Mouse (Mus musculus) cerebellum, adult 11 months (tissue): ENCODE results near the gene Pnp.
"Not testable (repeated sequence)": the region's sequence is repeated elsewhere in the genome, so short reads cannot be mapped to it uniquely, and the experiment has no call there.

ENCODE experiments used
- DNase-seq: peaks from one replicate; pipeline ENCODE4 v3.0.0; 2022

Gene Pnp

GRCm38 (mm10) chr14:50931493-50932020 is 675 bp downstream of the Pnp start:
- no peak for DNase-seq

- DNase-seq: no peak
These were observed 5.8 kb downstream of the Pnp start for GRCm38 (mm10) chr14:50936649-50937048.

- DNase-seq: no peak
These were observed 7.4 kb downstream of the Pnp start for GRCm38 (mm10) chr14:50938119-50938908.

- no peak for DNase-seq
These were observed 8.1 kb downstream of the Pnp start for GRCm38 (mm10) chr14:50938940-50939339.

GRCm38 (mm10) chr14:50943932-50944667 is 13.2 kb downstream of the Pnp start, which contains the start of gene Gm49342:
Gm49342 (plus strand) TSS chr14:50944517.
- DNase-seq: peak; percentile 87

- not testable (repeated sequence) for DNase-seq
These were observed 13.8 kb downstream of the Pnp start for GRCm38 (mm10) chr14:50944668-50945033.

GRCm38 (mm10) chr14:50945081-50945480 is 14.2 kb downstream of the Pnp start:
- DNase-seq: not testable (repeated sequence)

GRCm38 (mm10) chr14:50945526-50945925 is 14.6 kb downstream of the Pnp start:
- DNase-seq: not testable (repeated sequence)

- no peak for DNase-seq
These were observed 24.6 kb downstream of the Pnp start for GRCm38 (mm10) chr14:50955487-50955886.

GRCm38 (mm10) chr14:50955942-50956508 is 25.1 kb downstream of the Pnp start, which contains the start of gene Pnp2:
Pnp2 (plus strand) TSS chr14:50955992.
- DNase-seq: peak; percentile 51

GRCm38 (mm10) chr14:50956724-50957123 is 25.8 kb downstream of the Pnp start:
- DNase-seq: not testable (repeated sequence)

- not testable (repeated sequence) for DNase-seq
These were observed 26.3 kb downstream of the Pnp start for GRCm38 (mm10) chr14:50957146-50957545.

- not testable (repeated sequence) for DNase-seq
These were observed 27.6 kb downstream of the Pnp start for GRCm38 (mm10) chr14:50958289-50958995.

GRCm38 (mm10) chr14:50968216-50968980 is 37.5 kb downstream of the Pnp start:
- no peak for DNase-seq

GRCm38 (mm10) chr14:50969041-50969440 is 38.2 kb downstream of the Pnp start:
- DNase-seq: no peak

- DNase-seq: peak; percentile 12
These were observed 39.0 kb downstream of the Pnp start for GRCm38 (mm10) chr14:50969558-50970544.

- DNase-seq: no peak
These were observed 39.9 kb downstream of the Pnp start for GRCm38 (mm10) chr14:50970822-50971221.

GRCm38 (mm10) chr14:50973054-50973453 is 42.2 kb downstream of the Pnp start:
- not testable (repeated sequence) for DNase-seq

GRCm38 (mm10) chr14:50973700-50974099 is 42.8 kb downstream of the Pnp start:
- DNase-seq: no peak

- DNase-seq: no peak
These were observed 44.1 kb downstream of the Pnp start for GRCm38 (mm10) chr14:50975001-50975400.

GRCm38 (mm10) chr14:50976674-50977073 is 45.8 kb downstream of the Pnp start:
- no peak for DNase-seq
